Mouse (Mus musculus): ENCODE data around the gene Dpp6. TPM values are rescaled to one million over a fixed set of nuclear protein-coding genes. Genes with fewer than 3 reads are reported as not detected.

The Dpp6 gene
- total and polyA plus RNA-seq, 3 experiments = 0.04 to 0.11 TPM; not detected in 1

DNA sequence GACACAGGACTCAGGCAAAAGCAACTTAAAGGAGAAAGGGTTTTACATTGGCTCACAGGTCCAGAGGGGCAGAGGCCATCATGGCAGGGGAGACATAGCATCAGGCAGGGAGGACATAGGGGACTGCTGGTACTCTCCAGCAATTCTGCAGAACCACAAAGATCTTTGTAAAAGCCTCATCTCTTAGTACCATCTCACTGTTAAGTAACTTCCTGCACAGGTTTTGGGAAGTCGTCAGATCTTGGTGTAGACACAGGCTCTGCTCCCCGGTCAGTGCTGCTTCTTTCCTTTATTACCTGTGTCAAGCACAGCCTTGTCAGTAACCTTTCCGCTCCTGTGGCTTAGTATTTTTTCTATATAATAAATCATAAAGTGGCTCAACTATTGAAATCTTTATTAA lies 377.2 kb downstream of the Dpp6 start:
- Histone ChIP-seq H3K79me2 (replicated peaks; ENCODE audit: control insufficient read depth, insufficient read depth, low read length) (no peaks in the 10 kb centered on the region), H3K27me3 (ENCODE audit: control insufficient read depth, insufficient read depth, low read length) (no peaks in the 10 kb centered on the region), H3K36me3 (ENCODE audit: control insufficient read depth, insufficient read depth, low read length) (no peaks in the 10 kb centered on the region), H3K4me3 (no peak overlapping the region), H3K4me1 (ENCODE audit: control insufficient read depth, insufficient read depth, low read length) (no peaks in the 10 kb centered on the region), H3K27ac (no peak overlapping the region), H3K9ac (ENCODE audit: low read depth, low read length) (no peak overlapping the region)
- DNase-seq = no peak
- WGBS = 74% methylated on average over 3 of the region's 3 CpGs
- intact Hi-C loops (cut with DNase I) = no loop called here
- no peak for TF ChIP-seq CTCF (IDR thresholded peaks at IDR 0.05)
- TF ChIP-seq POLR2A (IDR thresholded peaks at IDR 0.05; ENCODE audit: insufficient read depth, low read depth, low read length) = no peak
- TF ChIP-seq EP300 (IDR thresholded peaks at IDR 0.05; ENCODE audit: insufficient read depth, low read depth, low read length) = no peak

DNA sequence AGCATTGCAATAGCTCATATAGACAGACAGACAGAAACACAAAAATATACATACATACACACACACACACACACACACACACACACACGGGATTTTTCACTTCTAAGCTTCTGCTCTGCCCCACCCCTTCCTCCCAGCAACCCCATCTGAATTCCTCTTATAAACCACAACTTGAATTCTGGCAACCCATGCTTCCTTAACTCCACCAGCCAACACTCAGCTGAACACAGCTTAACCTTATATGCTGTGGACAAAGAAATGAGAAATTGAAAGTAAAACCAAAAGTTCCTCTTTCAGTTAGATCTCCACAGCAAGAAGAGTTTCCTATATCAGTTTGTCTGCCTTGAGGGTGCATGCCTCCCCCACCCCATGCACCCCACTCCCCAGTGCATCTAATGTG lies 378.0 kb downstream of the Dpp6 start:
- H3K27ac ChIP-seq = no peak overlapping the region
- no peak for TF ChIP-seq EP300 (IDR thresholded peaks at IDR 0.05; ENCODE audit: insufficient read depth, low read depth, low read length)
- no peak for TF ChIP-seq POLR2A (IDR thresholded peaks at IDR 0.05; ENCODE audit: insufficient read depth, low read depth, low read length)
- TF ChIP-seq CTCF (IDR thresholded peaks at IDR 0.05) = no peak
- 13% methylated on average over 1 of the region's 1 CpGs for WGBS

DNA sequence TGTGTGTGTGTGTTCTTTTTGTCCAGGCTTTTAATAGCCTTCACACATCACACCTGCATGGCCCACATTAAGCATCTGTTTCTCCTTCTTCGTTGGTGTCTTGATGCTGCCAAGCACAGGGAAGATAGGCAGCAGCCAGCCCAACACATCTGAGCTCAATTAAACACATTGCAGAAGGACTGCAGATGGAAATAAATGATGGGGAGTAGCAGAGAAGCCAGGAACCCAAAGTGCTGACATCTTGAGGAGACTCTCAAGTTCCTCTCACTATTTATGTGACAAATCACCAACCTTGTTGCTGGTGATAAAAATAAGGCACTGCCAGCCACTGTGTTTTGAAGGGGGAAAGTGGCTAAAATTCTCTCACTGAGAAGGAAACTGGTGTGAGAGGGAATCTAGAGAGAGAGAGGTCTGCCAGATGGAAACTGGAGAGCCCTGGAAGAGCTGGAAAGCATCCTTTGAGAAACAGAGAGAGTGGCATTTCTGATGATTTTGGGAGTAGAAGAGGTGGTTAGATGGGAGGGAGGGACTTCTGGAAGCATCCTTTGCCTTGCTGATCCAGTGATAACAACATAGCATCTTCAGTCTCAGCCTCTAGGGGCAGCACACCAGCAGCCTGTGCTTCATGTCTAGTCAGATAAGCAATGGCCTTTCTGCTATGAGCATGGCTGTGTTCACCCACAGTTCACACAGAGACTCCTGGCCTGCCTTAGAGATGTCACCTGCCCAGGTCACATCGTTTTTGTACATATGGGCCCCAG lies 383.8 kb downstream of the Dpp6 start:
- no peak for TF ChIP-seq POLR2A (IDR thresholded peaks at IDR 0.05; ENCODE audit: insufficient read depth, low read depth, low read length)
- TF ChIP-seq CTCF (IDR thresholded peaks at IDR 0.05) = no peak
- no peak for TF ChIP-seq EP300 (IDR thresholded peaks at IDR 0.05; ENCODE audit: insufficient read depth, low read depth, low read length)
- Histone ChIP-seq H3K9ac (ENCODE audit: low read depth, low read length) (no peak overlapping the region), H3K27ac (no peak overlapping the region), H3K36me3 (ENCODE audit: control insufficient read depth, insufficient read depth, low read length) (no peaks in the 10 kb centered on the region), H3K4me1 (ENCODE audit: control insufficient read depth, insufficient read depth, low read length) (no peaks in the 10 kb centered on the region), H3K79me2 (replicated peaks; ENCODE audit: control insufficient read depth, insufficient read depth, low read length) (no peaks in the 10 kb centered on the region), H3K27me3 (ENCODE audit: control insufficient read depth, insufficient read depth, low read length) (no peaks in the 10 kb centered on the region), H3K4me3 (no peak overlapping the region)
- intact Hi-C loops (cut with DNase I) = no loop called here
- no peak for DNase-seq
- WGBS = 36% methylated on average over 2 of the region's 2 CpGs

More for the DNA sequence above, 378.0 kb downstream of the Dpp6 start:
- peak in 1 of 2 experiments; percentile 4 for DNase-seq
- intact Hi-C loops (cut with DNase I) = no loop called here
- Histone ChIP-seq H3K9ac (ENCODE audit: low read depth, low read length) (no peak overlapping the region), H3K27me3 (ENCODE audit: control insufficient read depth, insufficient read depth, low read length) (no peaks in the 10 kb centered on the region), H3K4me1 (ENCODE audit: control insufficient read depth, insufficient read depth, low read length) (no peaks in the 10 kb centered on the region), H3K79me2 (replicated peaks; ENCODE audit: control insufficient read depth, insufficient read depth, low read length) (no peaks in the 10 kb centered on the region), H3K4me3 (no peak overlapping the region), H3K36me3 (ENCODE audit: control insufficient read depth, insufficient read depth, low read length) (no peaks in the 10 kb centered on the region)

DNA sequence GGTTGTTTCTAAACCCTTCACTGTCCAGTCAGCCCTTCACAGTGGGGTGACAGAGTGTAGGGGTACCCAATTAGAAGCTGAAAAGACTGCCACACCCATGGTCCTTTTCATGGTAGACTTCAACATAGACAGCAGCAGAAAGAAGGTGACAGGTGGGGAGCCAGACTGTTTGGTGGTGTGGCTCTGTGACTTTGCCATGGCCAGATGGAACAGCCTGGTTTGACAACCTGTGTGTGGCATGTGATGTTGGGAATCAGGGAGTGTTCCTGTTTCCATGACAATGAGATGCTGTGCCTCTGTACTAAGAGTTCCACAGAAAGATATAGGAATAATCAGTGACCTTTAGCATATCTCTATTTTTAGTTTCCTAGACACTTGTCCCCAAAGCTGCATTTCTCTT lies 386.1 kb downstream of the Dpp6 start:
- no peak overlapping the region for H3K27ac ChIP-seq
- DNase-seq = no peak
- TF ChIP-seq CTCF (IDR thresholded peaks at IDR 0.05) (no peak), EP300 (IDR thresholded peaks at IDR 0.05; ENCODE audit: insufficient read depth, low read depth, low read length) (no peak)
- H3K4me1 ChIP-seq (ENCODE audit: control insufficient read depth, insufficient read depth, low read length) = no peaks in the 10 kb centered on the region
- intact Hi-C loops (cut with DNase I) = no loop called here
- H3K4me3 ChIP-seq = no peak overlapping the region
- no peaks in the 10 kb centered on the region for H3K27me3 ChIP-seq (ENCODE audit: control insufficient read depth, insufficient read depth, low read length)
- no peaks in the 10 kb centered on the region for H3K36me3 ChIP-seq (ENCODE audit: control insufficient read depth, insufficient read depth, low read length)
- H3K9ac ChIP-seq (ENCODE audit: low read depth, low read length) = no peak overlapping the region
- no peaks in the 10 kb centered on the region for H3K79me2 ChIP-seq (replicated peaks; ENCODE audit: control insufficient read depth, insufficient read depth, low read length)

DNA sequence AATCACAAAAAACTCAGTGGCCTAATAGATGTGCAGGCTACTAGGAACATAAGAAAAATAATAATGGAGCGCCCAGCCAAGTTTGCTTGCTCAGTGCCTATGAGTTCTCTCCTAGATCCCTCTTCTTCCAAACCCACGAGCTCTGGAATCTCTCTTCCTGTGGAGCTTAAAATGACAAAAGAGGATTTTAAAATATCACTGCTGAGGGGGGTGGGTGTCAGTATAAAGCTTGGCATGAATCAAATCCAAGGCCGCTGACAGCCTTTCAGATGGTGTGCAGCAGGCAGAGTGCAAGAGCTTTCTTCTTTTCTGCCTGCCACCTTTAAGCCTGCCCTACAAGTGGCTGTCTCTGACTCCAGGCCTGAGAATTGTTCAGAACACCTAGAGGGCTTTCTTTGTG lies 387.7 kb downstream of the Dpp6 start:
- no peak overlapping the region for H3K27ac ChIP-seq
- DNase-seq = no peak
- TF ChIP-seq POLR2A (IDR thresholded peaks at IDR 0.05; ENCODE audit: insufficient read depth, low read depth, low read length) (no peak), EP300 (IDR thresholded peaks at IDR 0.05; ENCODE audit: insufficient read depth, low read depth, low read length) (no peak), CTCF (IDR thresholded peaks at IDR 0.05) (no peak)
- H3K9ac ChIP-seq (ENCODE audit: low read depth, low read length) = no peak overlapping the region
- intact Hi-C loops (cut with DNase I) = no loop called here
- H3K4me3 ChIP-seq = no peak overlapping the region
- no peaks in the 10 kb centered on the region for H3K27me3 ChIP-seq (ENCODE audit: control insufficient read depth, insufficient read depth, low read length)
- no peaks in the 10 kb centered on the region for H3K79me2 ChIP-seq (replicated peaks; ENCODE audit: control insufficient read depth, insufficient read depth, low read length)
- WGBS = 58% methylated on average over 3 of the region's 3 CpGs
- H3K4me1 ChIP-seq (ENCODE audit: control insufficient read depth, insufficient read depth, low read length) = no peaks in the 10 kb centered on the region
- no peaks in the 10 kb centered on the region for H3K36me3 ChIP-seq (ENCODE audit: control insufficient read depth, insufficient read depth, low read length)

DNA sequence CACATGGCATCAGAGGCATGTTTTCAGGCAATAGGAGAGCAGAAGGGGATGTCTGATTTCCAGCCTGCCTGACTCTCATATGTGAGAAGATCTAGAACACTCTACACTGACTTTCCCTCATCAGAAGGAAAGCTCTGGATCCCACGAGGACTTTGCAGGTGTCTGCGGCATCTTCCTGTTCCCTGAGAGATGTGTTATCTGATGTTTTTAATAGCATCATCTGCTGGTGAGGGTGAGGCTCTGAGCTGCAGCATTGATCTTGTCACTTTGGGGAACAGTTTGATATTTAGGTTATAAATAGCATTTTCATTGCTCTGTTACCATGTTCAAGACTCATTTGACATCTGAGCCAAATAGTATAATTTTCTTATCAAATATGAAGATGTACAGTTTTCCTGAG lies 388.8 kb downstream of the Dpp6 start:
- Histone ChIP-seq H3K4me1 (ENCODE audit: control insufficient read depth, insufficient read depth, low read length) (no peaks in the 10 kb centered on the region), H3K27ac (no peak overlapping the region), H3K4me3 (no peak overlapping the region), H3K79me2 (replicated peaks; ENCODE audit: control insufficient read depth, insufficient read depth, low read length) (no peaks in the 10 kb centered on the region), H3K36me3 (ENCODE audit: control insufficient read depth, insufficient read depth, low read length) (no peaks in the 10 kb centered on the region), H3K27me3 (ENCODE audit: control insufficient read depth, insufficient read depth, low read length) (no peaks in the 10 kb centered on the region), H3K9ac (ENCODE audit: low read depth, low read length) (no peak overlapping the region)
- 66% methylated on average over 2 of the region's 2 CpGs for WGBS
- TF ChIP-seq CTCF (IDR thresholded peaks at IDR 0.05) = no peak
- no peak for TF ChIP-seq POLR2A (IDR thresholded peaks at IDR 0.05; ENCODE audit: insufficient read depth, low read depth, low read length)
- TF ChIP-seq EP300 (IDR thresholded peaks at IDR 0.05; ENCODE audit: insufficient read depth, low read depth, low read length) = no peak
- intact Hi-C loops (cut with DNase I) = no loop called here
- DNase-seq = no peak
